Mouse (Mus musculus): ENCODE measurements around the gene Gm17535.
"Not testable (repeated sequence)": the region's sequence is repeated elsewhere in the genome, so short reads cannot be mapped to it uniquely, and the experiment has no call there.

DNA sequence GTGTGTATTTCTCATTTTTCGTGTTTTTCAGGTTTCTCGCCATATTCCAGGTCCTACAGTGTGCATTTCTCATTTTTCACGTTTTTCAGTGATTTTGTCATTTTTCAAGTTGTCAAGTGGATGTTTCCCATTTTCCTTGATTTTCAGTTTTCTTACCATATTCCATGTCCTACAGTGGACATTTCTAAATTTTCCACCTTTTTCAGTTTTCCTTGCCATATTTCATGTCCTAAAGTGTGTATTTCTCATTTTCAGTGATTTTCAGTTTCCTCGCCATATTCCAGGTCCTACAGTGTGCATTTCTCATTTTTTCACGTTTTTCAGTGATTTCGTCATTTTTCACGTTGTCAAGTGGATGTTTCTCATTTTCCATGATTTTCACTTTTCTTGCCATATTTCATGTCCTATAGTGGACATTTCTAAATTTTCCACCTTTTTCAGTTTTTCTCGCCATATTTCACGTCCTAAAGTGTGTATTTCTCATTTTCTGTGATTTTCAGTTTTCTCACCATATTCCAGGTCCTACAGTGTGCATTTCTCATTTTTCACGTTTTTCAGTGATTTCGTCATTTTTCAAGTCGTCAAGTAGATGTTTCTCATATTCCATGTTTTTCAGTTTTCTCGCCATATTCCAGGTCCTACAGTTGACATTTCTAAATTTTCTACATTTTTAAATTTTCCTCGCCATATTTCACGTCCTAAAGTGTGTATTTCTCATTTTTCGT, 5.0 kb upstream of the Gm17535 start:
- not testable (repeated sequence) for TF ChIP-seq EP300, CTCF (IDR thresholded peaks at IDR 0.05)

Data from lung, postnatal 0 days (tissue).